Mouse (Mus musculus): ENCODE data around the gene Kptn. TPM values are rescaled to one million over a fixed set of nuclear protein-coding genes. Genes with fewer than 3 reads are reported as not detected.

The Kptn gene
- polyA plus RNA-seq, 1 experiment, result 28.1 TPM

DNA sequence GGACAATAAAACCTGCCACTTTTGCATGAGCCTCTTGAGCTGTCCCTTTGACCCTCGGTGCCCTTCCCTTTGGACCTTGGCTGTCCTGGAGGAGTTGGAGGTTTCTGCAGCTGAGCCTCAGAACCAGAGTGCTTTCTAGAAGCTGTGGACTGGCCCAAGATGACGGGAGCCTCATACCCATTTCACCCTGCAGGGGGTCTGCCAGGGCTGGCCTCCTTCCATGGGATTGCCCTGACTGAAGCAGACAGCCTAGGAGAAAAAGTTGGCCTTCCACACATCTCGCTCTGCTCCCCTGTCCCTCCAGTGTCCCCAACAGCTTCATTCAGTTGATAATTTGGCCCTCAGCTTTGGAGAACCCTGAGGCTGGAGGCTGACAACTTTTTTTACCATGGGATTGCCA, 2.6 kb upstream of the Kptn start:
- peaks cover 19% of the 10 kb centered on the region for H3K36me3 ChIP-seq (ENCODE audit: control insufficient read depth, insufficient read depth, low read length)
- no peak for DNase-seq
- WGBS, result 94% methylated on average over 3 of the region's 3 CpGs
- no peak overlapping the region for H3K27ac ChIP-seq (ENCODE audit: control insufficient read depth, insufficient read depth, low read length)
- TF ChIP-seq CTCF (IDR thresholded peaks at IDR 0.05; ENCODE audit: borderline replicate concordance, control insufficient read depth, extremely low read depth, insufficient read depth, low read length, poor library complexity) (no peak), POLR2A (IDR thresholded peaks at IDR 0.05; ENCODE audit: control insufficient read depth, extremely low read depth, insufficient read depth, low read length, poor library complexity) (no peak)
- no peaks in the 10 kb centered on the region; the same call in 1 of the 2 replicates for H3K4me1 ChIP-seq (replicated peaks; ENCODE audit: control insufficient read depth, insufficient read depth, low read length)
- H3K4me3 ChIP-seq (ENCODE audit: control insufficient read depth, insufficient read depth, low read length), result no peak overlapping the region
- no peaks in the 10 kb centered on the region; the same call in 1 of the 2 replicates for H3K27me3 ChIP-seq (ENCODE audit: control insufficient read depth, insufficient read depth, low read length)

DNA sequence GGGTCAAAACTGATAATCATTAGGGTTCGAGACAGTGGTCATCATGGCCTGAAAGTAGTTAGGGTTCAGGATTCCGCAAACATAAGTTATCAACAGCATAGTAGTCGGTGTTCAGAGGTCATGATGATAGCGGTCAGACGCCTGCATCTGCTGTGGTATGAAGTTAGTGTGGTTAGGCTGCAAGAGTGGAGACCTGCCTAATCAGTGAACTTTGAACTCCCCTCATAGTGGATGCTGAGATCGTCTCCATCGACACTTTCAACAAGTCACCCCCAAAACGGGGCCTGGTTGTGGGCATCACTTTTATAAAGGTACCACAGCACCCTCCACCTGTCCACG, 536 bp downstream of the Kptn start:
- no peak for DNase-seq
- no peaks in the 10 kb centered on the region; the same call in 1 of the 2 replicates for H3K4me1 ChIP-seq (replicated peaks; ENCODE audit: control insufficient read depth, insufficient read depth, low read length)
- peaks cover under 1% of the 10 kb centered on the region; the same call in 1 of the 2 replicates for H3K36me3 ChIP-seq (ENCODE audit: control insufficient read depth, insufficient read depth, low read length)
- TF ChIP-seq POLR2A (IDR thresholded peaks at IDR 0.05; ENCODE audit: control insufficient read depth, extremely low read depth, insufficient read depth, low read length, poor library complexity) (no peak), CTCF (IDR thresholded peaks at IDR 0.05; ENCODE audit: borderline replicate concordance, control insufficient read depth, extremely low read depth, insufficient read depth, low read length, poor library complexity) (no peak)
- H3K4me3 ChIP-seq (ENCODE audit: control insufficient read depth, insufficient read depth, low read length), result peak overlapping the region; percentile 76
- 62% methylated on average over 9 of the region's 9 CpGs for WGBS
- H3K27ac ChIP-seq (ENCODE audit: control insufficient read depth, insufficient read depth, low read length), result no peak overlapping the region
- no peaks in the 10 kb centered on the region; the same call in 1 of the 2 replicates for H3K27me3 ChIP-seq (ENCODE audit: control insufficient read depth, insufficient read depth, low read length)

DNA sequence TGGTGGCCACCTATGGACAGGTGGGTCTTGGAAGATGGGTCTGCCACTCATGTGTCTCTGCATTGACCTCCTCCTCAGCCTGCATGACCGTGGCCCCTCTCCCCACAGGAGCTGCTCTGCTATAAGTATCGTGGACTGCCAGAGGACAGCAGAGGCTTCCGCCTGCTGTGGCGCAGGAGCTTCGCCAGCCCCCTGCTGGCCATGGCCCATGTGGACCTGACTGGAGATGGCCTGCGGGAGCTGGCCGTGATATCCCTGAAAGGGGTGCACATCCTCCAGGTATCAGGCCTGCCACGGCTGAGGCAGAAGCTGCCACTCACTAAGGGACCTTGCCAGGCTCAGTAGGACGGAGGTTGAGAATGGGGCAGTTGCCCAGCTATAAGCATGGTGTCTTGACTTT, 6.1 kb downstream of the Kptn start:
- no peaks in the 10 kb centered on the region for H3K4me1 ChIP-seq (replicated peaks; ENCODE audit: control insufficient read depth, insufficient read depth, low read length)
- H3K27ac ChIP-seq (ENCODE audit: control insufficient read depth, insufficient read depth, low read length), result no peak overlapping the region
- no peak overlapping the region for H3K4me3 ChIP-seq (ENCODE audit: control insufficient read depth, insufficient read depth, low read length)

DNA sequence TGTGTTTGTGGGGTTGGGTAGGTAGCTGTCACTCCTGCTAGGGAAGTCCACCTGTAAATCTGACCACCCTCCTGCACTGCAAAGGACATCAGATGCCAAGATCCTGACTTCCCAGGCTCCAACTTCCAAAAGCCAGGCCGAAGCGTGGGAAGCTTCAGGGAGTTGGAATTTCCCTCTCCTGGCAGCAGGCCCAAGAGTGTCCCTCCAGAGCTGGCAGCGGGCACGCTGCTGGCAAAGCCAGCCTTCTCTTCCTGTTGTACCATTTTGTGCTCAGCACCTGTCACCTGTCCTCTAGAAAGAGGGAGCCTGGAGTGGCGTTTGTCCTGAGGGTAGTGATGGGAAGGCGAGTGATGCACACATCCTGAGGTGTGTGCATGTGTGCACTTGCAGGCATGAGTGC, 8.6 kb downstream of the Kptn start:
- no peak overlapping the region for H3K27ac ChIP-seq (ENCODE audit: control insufficient read depth, insufficient read depth, low read length)

More for the DNA sequence above, 6.1 kb downstream of the Kptn start:
- no peak for DNase-seq
- no peak for TF ChIP-seq POLR2A (IDR thresholded peaks at IDR 0.05; ENCODE audit: control insufficient read depth, extremely low read depth, insufficient read depth, low read length, poor library complexity)
- TF ChIP-seq CTCF (IDR thresholded peaks at IDR 0.05; ENCODE audit: borderline replicate concordance, control insufficient read depth, extremely low read depth, insufficient read depth, low read length, poor library complexity), result no peak
- H3K36me3 ChIP-seq (ENCODE audit: control insufficient read depth, insufficient read depth, low read length), result no peaks in the 10 kb centered on the region
- 97% methylated on average over 9 of the region's 9 CpGs for WGBS
- no peaks in the 10 kb centered on the region; the same call in 1 of the 2 replicates for H3K27me3 ChIP-seq (ENCODE audit: control insufficient read depth, insufficient read depth, low read length)

DNA sequence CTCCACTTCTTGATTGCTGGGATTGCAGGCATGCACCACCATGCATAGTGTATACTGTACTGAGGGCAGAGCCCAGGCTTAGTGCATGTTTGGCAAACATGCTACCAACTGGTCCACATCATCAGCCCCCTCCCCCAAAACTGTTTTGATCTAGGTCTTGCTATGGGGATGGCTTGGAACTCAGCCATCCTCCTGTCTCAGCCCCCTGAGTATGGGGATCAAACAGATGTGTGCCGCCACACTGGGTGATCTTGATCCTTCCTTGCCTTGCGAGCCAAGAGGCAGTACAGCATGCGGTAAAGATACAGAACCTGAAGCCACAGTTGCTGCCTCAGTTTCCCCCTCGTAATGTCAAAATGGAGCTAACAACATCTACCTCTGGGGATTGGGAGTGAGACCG, 9.2 kb downstream of the Kptn start:
- DNase-seq, result no peak
- WGBS, result 84% methylated on average over 5 of the region's 5 CpGs
- Histone ChIP-seq H3K4me1 (replicated peaks; ENCODE audit: control insufficient read depth, insufficient read depth, low read length) (no peaks in the 10 kb centered on the region), H3K4me3 (ENCODE audit: control insufficient read depth, insufficient read depth, low read length) (no peak overlapping the region), H3K27me3 (ENCODE audit: control insufficient read depth, insufficient read depth, low read length) (no peaks in the 10 kb centered on the region; the same call in 1 of the 2 replicates), H3K27ac (ENCODE audit: control insufficient read depth, insufficient read depth, low read length) (no peak overlapping the region), H3K36me3 (ENCODE audit: control insufficient read depth, insufficient read depth, low read length) (no peaks in the 10 kb centered on the region)
- no peak for TF ChIP-seq CTCF (IDR thresholded peaks at IDR 0.05; ENCODE audit: borderline replicate concordance, control insufficient read depth, extremely low read depth, insufficient read depth, low read length, poor library complexity)
- TF ChIP-seq POLR2A (IDR thresholded peaks at IDR 0.05; ENCODE audit: control insufficient read depth, extremely low read depth, insufficient read depth, low read length, poor library complexity), result no peak

More for the DNA sequence above, 8.6 kb downstream of the Kptn start:
- H3K4me3 ChIP-seq (ENCODE audit: control insufficient read depth, insufficient read depth, low read length), result no peak overlapping the region
- H3K27me3 ChIP-seq (ENCODE audit: control insufficient read depth, insufficient read depth, low read length), result no peaks in the 10 kb centered on the region; the same call in 1 of the 2 replicates
- H3K4me1 ChIP-seq (replicated peaks; ENCODE audit: control insufficient read depth, insufficient read depth, low read length), result no peaks in the 10 kb centered on the region
- no peaks in the 10 kb centered on the region for H3K36me3 ChIP-seq (ENCODE audit: control insufficient read depth, insufficient read depth, low read length)
- DNase-seq, result no peak
- WGBS, result 91% methylated on average over 6 of the region's 6 CpGs
- TF ChIP-seq POLR2A (IDR thresholded peaks at IDR 0.05; ENCODE audit: control insufficient read depth, extremely low read depth, insufficient read depth, low read length, poor library complexity) (no peak), CTCF (IDR thresholded peaks at IDR 0.05; ENCODE audit: borderline replicate concordance, control insufficient read depth, extremely low read depth, insufficient read depth, low read length, poor library complexity) (no peak)

DNA sequence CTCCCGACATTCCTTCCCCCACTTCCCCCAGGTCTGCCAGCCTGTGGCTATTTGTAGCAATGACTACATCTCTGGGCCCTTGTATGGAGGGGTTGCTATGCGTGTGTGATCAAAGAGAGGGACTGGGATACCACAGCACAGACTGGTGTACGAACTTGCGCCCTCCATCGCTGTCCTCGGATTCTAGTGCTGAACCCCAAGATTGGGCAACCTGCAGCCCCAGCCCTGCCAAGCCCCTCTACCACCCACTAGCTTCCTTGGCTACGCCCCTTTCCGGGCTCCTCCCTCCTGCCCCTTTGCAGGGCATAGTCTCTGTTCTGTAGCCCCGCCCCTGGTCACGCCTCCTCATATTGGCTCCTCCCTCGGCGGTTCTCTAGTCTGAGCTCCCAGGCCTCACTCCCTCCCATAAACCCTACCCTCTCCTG, 9.7 kb downstream of the Kptn start, which contains the start of gene Slc8a2:
Gene Slc8a2 (plus strand): TSS at position 406 of the 425 bp plus-strand sequence.
- Histone ChIP-seq H3K27me3 (ENCODE audit: control insufficient read depth, insufficient read depth, low read length) (no peaks in the 10 kb centered on the region; the same call in 1 of the 2 replicates), H3K4me1 (replicated peaks; ENCODE audit: control insufficient read depth, insufficient read depth, low read length) (no peaks in the 10 kb centered on the region), H3K27ac (ENCODE audit: control insufficient read depth, insufficient read depth, low read length) (no peak within 1 kb of the TSS), H3K36me3 (ENCODE audit: control insufficient read depth, insufficient read depth, low read length) (no peaks in the 10 kb centered on the region), H3K4me3 (ENCODE audit: control insufficient read depth, insufficient read depth, low read length) (no peak within 1 kb of the TSS)
- peak; percentile 44 for DNase-seq
- TF ChIP-seq POLR2A (IDR thresholded peaks at IDR 0.05; ENCODE audit: control insufficient read depth, extremely low read depth, insufficient read depth, low read length, poor library complexity), result no peak
- no peak for TF ChIP-seq CTCF (IDR thresholded peaks at IDR 0.05; ENCODE audit: borderline replicate concordance, control insufficient read depth, extremely low read depth, insufficient read depth, low read length, poor library complexity)
- 6% methylated on average over 12 of the region's 12 CpGs for WGBS

Data from thymus, adult 2 months (tissue).